Mouse (Mus musculus) gastrocnemius, postnatal 14 days (tissue): ENCODE measurements around the gene Nyap1. TPM values are rescaled to one million over a fixed set of nuclear protein-coding genes. Genes with fewer than 3 reads are reported as not detected.

Source experiments
- total RNA-seq, 2 experiments: library from RNA; stranded (reverse); gene quantifications; 2 replicates each; pipeline ENCODE4 v1.2.3; 2021

The Nyap1 gene
- total RNA-seq, 2 experiments from 2014 or later = 0.39 to 0.42 TPM

Other genes with a start within 250 kb of the Nyap1 start
- 10 to 100 TPM; 15.9 to 16.1 TPM for gene Pop7, start 239.1 kb downstream of the Nyap1 start, total RNA-seq
- 10 to 100 TPM; 13.4 to 18.5 TPM for gene Gigyf1, start 223.1 kb downstream of the Nyap1 start, total RNA-seq
- not detected for gene Epo, start 208.4 kb downstream of the Nyap1 start, total RNA-seq
- 100 to 1,000 TPM; 194 to 231 TPM for gene Gnb2, start 208.1 kb downstream of the Nyap1 start, total RNA-seq
- not detected for gene Actl6b, start 188.1 kb downstream of the Nyap1 start, total RNA-seq
- under 1 TPM in 1 of 2 experiments, not detected in 1; 0.06 TPM for gene Tfr2, start 171.8 kb downstream of the Nyap1 start, total RNA-seq
- 10 to 100 TPM; 15.3 to 18.1 TPM for gene Mospd3, start 140.5 kb downstream of the Nyap1 start, total RNA-seq
- gene Pcolce, start 127.8 kb downstream of the Nyap1 start, total RNA-seq = 100 to 1,000 TPM; 190 to 251 TPM
- gene Fbxo24, start 112.6 kb downstream of the Nyap1 start, total RNA-seq = under 1 TPM in 1 of 2 experiments, not detected in 1; 0.27 TPM
- gene Lrch4, start 112.5 kb downstream of the Nyap1 start, total RNA-seq = 10 to 100 TPM; 14.8 to 15.3 TPM
- 1 to 10 TPM; 3.0 to 3.6 TPM for gene Gm20605, start 112.4 kb downstream of the Nyap1 start, total RNA-seq
- 1 to 10 TPM; 1.8 to 2.0 TPM for gene Sap25, start 100.3 kb downstream of the Nyap1 start, total RNA-seq
- under 1 TPM; 0.33 to 0.47 TPM for gene Irs3, start 95.9 kb downstream of the Nyap1 start, total RNA-seq
- 1 to 10 TPM; 4.9 to 5.8 TPM for gene Agfg2, start 56.9 kb downstream of the Nyap1 start, total RNA-seq
- 100 to 1,000 TPM; 118 to 156 TPM for gene Tsc22d4, start 4.1 kb upstream of the Nyap1 start, total RNA-seq
- 1 to 10 TPM; 6.8 to 7.2 TPM for gene Ppp1r35, start 37.2 kb upstream of the Nyap1 start, total RNA-seq
- gene Mepce, start 46.0 kb upstream of the Nyap1 start, total RNA-seq = 10 to 100 TPM; 20.7 to 21.1 TPM
- 1 to 10 TPM in 1 of 2 experiments, under 1 TPM in 1; 0.84 to 1.7 TPM for gene Zcwpw1, start 46.2 kb upstream of the Nyap1 start, total RNA-seq
- under 1 TPM; 0.27 to 0.33 TPM for gene Pilra, start 94.7 kb upstream of the Nyap1 start, total RNA-seq
- not detected for gene Pilrb1, start 116.5 kb upstream of the Nyap1 start, total RNA-seq
- under 1 TPM in 1 of 2 experiments, not detected in 1; 0.53 TPM for gene Pilrb2, start 130.2 kb upstream of the Nyap1 start, total RNA-seq
- not detected for gene Cyp3a13, start 180.0 kb upstream of the Nyap1 start, total RNA-seq
- gene Gjc3, start 221.5 kb upstream of the Nyap1 start, total RNA-seq = 1 to 10 TPM; 3.0 to 6.7 TPM
- not detected for gene Azgp1, start 239.9 kb upstream of the Nyap1 start, total RNA-seq